Comparison of ENCODE assay signal across 17 mouse cellular contexts in the genomic region with DNA sequence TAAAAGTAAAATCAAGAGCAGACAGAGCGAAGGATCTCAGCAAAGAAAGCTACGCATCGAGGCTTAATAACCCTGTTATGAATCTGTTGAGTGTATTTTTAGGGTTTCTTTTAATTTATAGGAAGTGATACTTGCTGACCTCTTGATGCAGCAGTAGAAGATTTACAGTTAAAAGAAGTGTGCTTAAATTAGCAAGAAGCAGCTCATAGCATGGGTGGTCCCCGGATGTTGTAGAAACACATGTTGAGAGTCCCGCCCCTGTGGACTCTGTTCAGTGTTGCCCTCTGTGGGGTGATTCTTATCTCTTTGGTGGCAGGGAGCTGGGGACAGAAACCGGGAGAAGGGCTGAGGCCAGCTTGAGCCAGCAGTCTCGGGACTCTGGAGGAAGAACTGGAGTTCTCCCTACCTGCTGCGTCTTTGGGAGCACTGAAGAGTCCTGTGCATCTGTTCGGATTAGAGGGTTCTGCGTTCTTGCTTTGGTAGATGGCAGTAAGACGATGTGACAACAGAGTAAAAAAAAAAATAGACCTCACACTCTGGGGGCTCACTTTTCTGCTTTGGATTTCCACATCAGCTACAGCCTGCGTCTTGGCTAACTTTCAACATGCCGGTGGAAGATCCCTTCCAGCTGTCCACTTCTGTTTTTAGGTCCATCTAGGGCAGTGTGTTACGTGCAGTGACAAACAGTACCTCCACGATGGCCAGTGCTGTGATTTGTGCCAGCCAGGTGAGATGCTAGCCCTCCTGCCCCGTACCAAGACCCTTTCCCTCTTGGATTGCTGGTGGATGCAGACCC. TPM values are rescaled to one million over a fixed set of nuclear protein-coding genes. Genes with fewer than 3 reads are reported as not detected.
DNase-seq lines count a peak whose midpoint lies in the region; ATAC-seq lines count a peak whose summit lies in the region.
"Had no signal": no experiment of that assay in that cellular context is flagged by ENCODE, and none has a peak within 500 bp of the region (broad histone marks: within the 10 kb centered on the region; RNA-seq: fewer than 3 reads in every experiment).

No protein-coding gene starts in this region.

- H3K9ac ChIP-seq in kidney, embryonic 14.5 days (ENCODE audit: low read depth, low read length) = no peak overlapping the region
- H3K9ac ChIP-seq in lung, embryonic 16.5 days (ENCODE audit: low read length) = no peak overlapping the region
- H3K9ac ChIP-seq: limb, embryonic 12.5 days; stomach, embryonic 15.5 days had no signal

- peak; percentile 95 for DNase-seq in heart, adult 11 months
- no peak for DNase-seq in heart, embryonic 10.5 days (ENCODE audit: low spot score)
- peak; percentile 62 to 70 for DNase-seq in kidney, postnatal 4 days
- DNase-seq in right cerebral cortex, adult 18-20 months = no peak
- no peak for DNase-seq in frontal cortex, postnatal 14 days (ENCODE audit: low spot score in 2 of 2)
- DNase-seq: adrenal gland, postnatal 25 days; gastrocnemius, postnatal 14 days; layer of hippocampus, adult 9-11 months; thymus, postnatal 36 days had no signal

- WGBS in heart, embryonic 10.5 days = 74% methylated on average over 16 of the region's 16 CpGs
- WGBS in kidney, embryonic 14.5 days = 58% methylated on average over 16 of the region's 16 CpGs
- 44% methylated on average over 16 of the region's 16 CpGs for WGBS in lung, embryonic 16.5 days

- H3K27me3 ChIP-seq in heart, embryonic 10.5 days (ENCODE audit: insufficient read depth, poor library complexity, severe bottlenecking) = peaks cover 20% of the 10 kb centered on the region
- H3K27me3 ChIP-seq in kidney, embryonic 14.5 days (ENCODE audit: control insufficient read depth, insufficient read depth, low read length) = no peaks in the 10 kb centered on the region
- H3K27me3 ChIP-seq in lung, embryonic 16.5 days (ENCODE audit: control insufficient read depth, insufficient read depth, low read depth, low read length) = no peaks in the 10 kb centered on the region

- H3K27ac ChIP-seq in heart, embryonic 10.5 days = no peak overlapping the region
- no peak overlapping the region for H3K27ac ChIP-seq in kidney, embryonic 14.5 days (ENCODE audit: low read depth, low read length)
- H3K27ac ChIP-seq in lung, embryonic 16.5 days (ENCODE audit: low read length) = peak overlapping the region; percentile 86
- H3K27ac ChIP-seq: limb, embryonic 12.5 days; stomach, embryonic 15.5 days had no signal

- no peak overlapping the region for H3K4me3 ChIP-seq in heart, embryonic 10.5 days
- H3K4me3 ChIP-seq in kidney, embryonic 14.5 days (ENCODE audit: low read length) = no peak overlapping the region
- no peak overlapping the region for H3K4me3 ChIP-seq in lung, embryonic 16.5 days (ENCODE audit: low read length)
- H3K4me3 ChIP-seq: limb, embryonic 12.5 days; stomach, embryonic 15.5 days had no signal

- H3K4me2 ChIP-seq in kidney, embryonic 14.5 days (replicated peaks; ENCODE audit: low read depth, low read length) = no peak overlapping the region
- H3K4me2 ChIP-seq in lung, embryonic 16.5 days (ENCODE audit: low read depth, low read length) = 0 out of 2 replicates have a peak overlapping the region, but pooled peaks have one; percentile 6
- H3K4me2 ChIP-seq: limb, embryonic 12.5 days; stomach, embryonic 15.5 days had no signal

- ATAC-seq in kidney, embryonic 14.5 days (ENCODE audit: low FRiP score, low TSS enrichment) = no peak
- ATAC-seq in lung, embryonic 16.5 days (ENCODE audit: low read depth) = peak; percentile 76
- peak; percentile 59; the same call in 1 of the 2 replicates for ATAC-seq in neutrophil, adult 5-6 weeks (ENCODE audit: extremely low read depth, insufficient number of reproducible peaks, low FRiP score, poor library complexity, severe bottlenecking)
- ATAC-seq: forebrain, embryonic 16.5 days had no signal

- no peaks in the 10 kb centered on the region for H3K9me3 ChIP-seq in heart, embryonic 10.5 days
- no peaks in the 10 kb centered on the region for H3K9me3 ChIP-seq in kidney, embryonic 14.5 days (ENCODE audit: control insufficient read depth, low read length)
- H3K9me3 ChIP-seq in lung, embryonic 16.5 days (ENCODE audit: control insufficient read depth, low read length) = no peaks in the 10 kb centered on the region
- H3K9me3 ChIP-seq: limb, embryonic 12.5 days; stomach, embryonic 15.5 days had no signal

- no peaks in the 10 kb centered on the region for H3K36me3 ChIP-seq in heart, embryonic 10.5 days
- no peaks in the 10 kb centered on the region for H3K36me3 ChIP-seq in kidney, embryonic 14.5 days (ENCODE audit: control insufficient read depth, insufficient read depth, low read length)
- H3K36me3 ChIP-seq in lung, embryonic 16.5 days (ENCODE audit: control insufficient read depth, insufficient read depth, low read length) = no peaks in the 10 kb centered on the region
- H3K36me3 ChIP-seq: limb, embryonic 12.5 days; stomach, embryonic 15.5 days had no signal

- H3K4me1 ChIP-seq in heart, embryonic 10.5 days = no peaks in the 10 kb centered on the region
- H3K4me1 ChIP-seq in kidney, embryonic 14.5 days (ENCODE audit: control insufficient read depth, insufficient read depth, low read length) = no peaks in the 10 kb centered on the region
- H3K4me1 ChIP-seq in lung, embryonic 16.5 days (replicated peaks; ENCODE audit: control insufficient read depth, insufficient read depth, low read length) = peaks cover 16% of the 10 kb centered on the region
- H3K4me1 ChIP-seq: limb, embryonic 12.5 days had no signal

RNA-seq across cellular contexts. Expression of gene Cd40, which starts 6.4 kb away (rescaled TPM):
- 7.8 and 11.9 TPM in 2 replicates for polyA plus RNA-seq in heart, embryonic 10.5 days (2016; fragmentation: Nextera tagmentation; extraction: Ambion mirVana)
- 6.4 and 7.3 TPM in 2 replicates for polyA plus RNA-seq in kidney, embryonic 14.5 days (2014; fragmentation: Nextera tagmentation; extraction: Ambion mirVana)
- 41.7 and 41.9 TPM in 2 replicates for polyA plus RNA-seq in lung, embryonic 16.5 days (2015; fragmentation: Nextera tagmentation; extraction: Ambion mirVana)
- total RNA-seq in neutrophil, adult 5-6 weeks (2017) = 63.9 and 81.2 TPM in 2 replicates

RNA-seq across cellular contexts. Expression of gene Ncoa5, which starts 27.2 kb away (rescaled TPM):
- polyA plus RNA-seq in heart, embryonic 10.5 days (2016; fragmentation: Nextera tagmentation; extraction: Ambion mirVana) = 52.8 and 64.2 TPM in 2 replicates
- polyA plus RNA-seq in kidney, embryonic 14.5 days (2014; fragmentation: Nextera tagmentation; extraction: Ambion mirVana) = 34.6 and 71.1 TPM in 2 replicates
- 64.3 and 64.4 TPM in 2 replicates for polyA plus RNA-seq in lung, embryonic 16.5 days (2015; fragmentation: Nextera tagmentation; extraction: Ambion mirVana)
- total RNA-seq in neutrophil, adult 5-6 weeks (2017) = 43.1 and 51.1 TPM in 2 replicates

RNA-seq across cellular contexts. Expression of gene 1700025C18Rik, which starts 28.7 kb away (rescaled TPM):
- not detected in 2 replicates for polyA plus RNA-seq in heart, embryonic 10.5 days (2016; fragmentation: Nextera tagmentation; extraction: Ambion mirVana)
- polyA plus RNA-seq in kidney, embryonic 14.5 days (2014; fragmentation: Nextera tagmentation; extraction: Ambion mirVana) = not detected in 2 replicates
- not detected in 2 replicates for polyA plus RNA-seq in lung, embryonic 16.5 days (2015; fragmentation: Nextera tagmentation; extraction: Ambion mirVana)
- not detected in 2 replicates for total RNA-seq in neutrophil, adult 5-6 weeks (2017)
- total RNA-seq: adrenal gland, postnatal 25 days; gastrocnemius, postnatal 14 days had no signal
- polyA plus RNA-seq: cortical plate, adult 2 months; forebrain, embryonic 16.5 days; heart, postnatal 0 days; limb, embryonic 12.5 days; stomach, embryonic 15.5 days had no signal

Comparison
In these comparisons a context has a peak if more than half of its experiments do, and no peak if none do; other contexts are left out.
1. DNase-seq: peak in heart, adult 11 months (single experiment) and kidney, postnatal 4 days (2 of 2); none in heart, embryonic 10.5 days (single experiment), right cerebral cortex, adult 18-20 months (single experiment) and frontal cortex, postnatal 14 days (0 of 2).